Comparison of ENCODE assay signal across 22 mouse cellular contexts in genomic region chr5:149045054-149045453, GRCm38 (mm10). TPM values are rescaled to one million over a fixed set of nuclear protein-coding genes. Genes with fewer than 3 reads are reported as not detected.
A peak's percentile ranks its signal among the peaks of the same experiment; 100 is the strongest.
DNase-seq lines count a peak whose midpoint lies in the region; ATAC-seq and TF ChIP-seq lines count a peak whose summit lies in the region.
"Had no signal": no experiment of that assay in that cellular context is flagged by ENCODE, and none has a peak within 500 bp of the region (broad histone marks: within the 10 kb centered on the region; RNA-seq: fewer than 3 reads in every experiment).

No protein-coding gene starts in this region.

- no peaks in the 10 kb centered on the region for H3K27me3 ChIP-seq in limb, embryonic 11.5 days (ENCODE audit: control insufficient read depth, insufficient read depth, low read length)
- no peaks in the 10 kb centered on the region for H3K27me3 ChIP-seq in limb, embryonic 10.5 days (ENCODE audit: low read depth, poor library complexity, severe bottlenecking)
- H3K27me3 ChIP-seq in CH12.LX (replicated peaks), result no peaks in the 10 kb centered on the region
- no peaks in the 10 kb centered on the region for H3K27me3 ChIP-seq in limb, embryonic 12.5 days
- H3K27me3 ChIP-seq: intestine, embryonic 15.5 days; kidney, embryonic 15.5 days; neural tube, embryonic 15.5 days had no signal

- no peak for TF ChIP-seq POLR2A in CH12.LX (IDR thresholded peaks at IDR 0.05; ENCODE audit: low read depth, low read length)

- no peak overlapping the region for H3K4me2 ChIP-seq in limb, embryonic 11.5 days (ENCODE audit: low read depth, severe bottlenecking)
- no peak overlapping the region for H3K4me2 ChIP-seq in CH12.LX (ENCODE audit: insufficient read depth, low read depth, poor library complexity, severe bottlenecking)
- no peak overlapping the region for H3K4me2 ChIP-seq in limb, embryonic 12.5 days
- H3K4me2 ChIP-seq: heart, embryonic 11.5 days; intestine, embryonic 15.5 days; kidney, embryonic 15.5 days; neural tube, embryonic 15.5 days had no signal

- H3K4me1 ChIP-seq in limb, embryonic 11.5 days (ENCODE audit: control insufficient read depth, insufficient read depth, low read length), result 0 out of 2 replicates have a peak, but pooled peaks cover 3% of the 10 kb centered on the region
- peaks cover 4% of the 10 kb centered on the region; the same call in 1 of the 2 replicates for H3K4me1 ChIP-seq in limb, embryonic 10.5 days
- H3K4me1 ChIP-seq in CH12.LX (ENCODE audit: control insufficient read depth in 1 of 2, insufficient read depth in 2 of 2), result peaks cover 0 to 12% of the 10 kb centered on the region in 2 experiments; a peak in 1 of 4 replicates
- H3K4me1 ChIP-seq in limb, embryonic 12.5 days (replicated peaks), result peaks cover 7% of the 10 kb centered on the region
- H3K4me1 ChIP-seq: intestine, embryonic 15.5 days had no signal

- TF ChIP-seq RAD21 in CH12.LX (IDR thresholded peaks at IDR 0.05; ENCODE audit: low read depth, low read length), result peak; percentile 3

- no peak for TF ChIP-seq EP300 in CH12.LX (IDR thresholded peaks at IDR 0.05; ENCODE audit: low read length)

- 72% methylated on average over 7 of the region's 7 CpGs for WGBS in limb, embryonic 11.5 days
- WGBS in limb, embryonic 10.5 days, result 77% methylated on average over 7 of the region's 7 CpGs
- WGBS in limb, embryonic 12.5 days, result 68% methylated on average over 7 of the region's 7 CpGs

- ATAC-seq in limb, embryonic 11.5 days (ENCODE audit: insufficient number of reproducible peaks, low FRiP score, low TSS enrichment, low read depth), result 0 out of 2 replicates have a peak, but pooled peaks have one; percentile 41
- ATAC-seq in limb, embryonic 12.5 days (ENCODE audit: insufficient number of reproducible peaks, insufficient read depth, low FRiP score, low TSS enrichment, low read depth), result 0 out of 2 replicates have a peak, but pooled peaks have one; percentile 26
- ATAC-seq: intestine, embryonic 15.5 days had no signal

- DNase-seq in limb, embryonic 11.5 days (ENCODE audit: low spot score), result peak; percentile 50
- DNase-seq in limb, embryonic 10.5 days (ENCODE audit: low spot score), result no peak
- peak; percentile 27 for DNase-seq in 3T3-L1 (ENCODE audit: low read depth, low spot score)
- peak; percentile 29 for DNase-seq in CH12.LX (ENCODE audit: extremely low read depth)
- no peak for DNase-seq in adrenal gland, adult 18-20 months (ENCODE audit: low spot score in 2 of 2)
- no peak for DNase-seq in thymus, postnatal 14 days
- DNase-seq: cerebellum, adult 2 months; cerebellum, postnatal 36 days; kidney, postnatal 4 days; midbrain, embryonic 14.5 days; thymus, postnatal 25 days had no signal

- peak in 1 of 2 experiments; percentile 25; a peak in 2 of 4 replicates for TF ChIP-seq CTCF in CH12.LX (conservative IDR thresholded peaks at IDR 0.05 in 1 of 2, IDR thresholded peaks at IDR 0.05 in 1 of 2; ENCODE audit: low read depth in 2 of 2, low read length in 2 of 2)

- H3K79me2 ChIP-seq in CH12.LX (replicated peaks; ENCODE audit: control insufficient read depth, extremely low read depth, insufficient read depth, poor library complexity, severe bottlenecking), result peaks cover 7% of the 10 kb centered on the region

- peaks cover 14% of the 10 kb centered on the region for H3K36me3 ChIP-seq in limb, embryonic 11.5 days (ENCODE audit: control insufficient read depth, insufficient read depth, low read length)
- peaks cover 54% of the 10 kb centered on the region for H3K36me3 ChIP-seq in limb, embryonic 10.5 days
- peaks cover 22 to 35% of the 10 kb centered on the region in 2 experiments for H3K36me3 ChIP-seq in CH12.LX (replicated peaks in 1 of 2; ENCODE audit: control insufficient read depth in 1 of 2, insufficient read depth in 1 of 2, low read length in 1 of 2)
- H3K36me3 ChIP-seq in limb, embryonic 12.5 days, result peaks cover 36% of the 10 kb centered on the region

- H3K4me3 ChIP-seq in limb, embryonic 11.5 days (ENCODE audit: low read depth, low read length), result no peak overlapping the region
- H3K4me3 ChIP-seq in limb, embryonic 10.5 days, result no peak overlapping the region
- no peak overlapping the region for H3K4me3 ChIP-seq in CH12.LX (replicated peaks in 1 of 3; ENCODE audit: low read depth in 2 of 3, low read length in 2 of 3, poor library complexity in 1 of 3)
- no peak overlapping the region for H3K4me3 ChIP-seq in limb, embryonic 12.5 days (replicated peaks)
- H3K4me3 ChIP-seq: erythroblast, embryonic 14.5 days; intestine, embryonic 15.5 days; kidney, embryonic 15.5 days; neural tube, embryonic 15.5 days had no signal

- in situ Hi-C loops in CH12.LX (cut with MboI; ENCODE audit: low pct_ligation_motif_present, low pct_unique_long_range_greater_than_20kb, low sequenced_read_pairs), result no loop called here

- dilution Hi-C loops in CH12.LX (cut with MboI; ENCODE audit: extremely low pct_ligation_motif_present, extremely low pct_unique_long_range_greater_than_20kb, low sequenced_read_pairs), result no loop called here

- H3K9me3 ChIP-seq in limb, embryonic 11.5 days (ENCODE audit: control insufficient read depth, low read length), result no peaks in the 10 kb centered on the region
- no peaks in the 10 kb centered on the region for H3K9me3 ChIP-seq in limb, embryonic 10.5 days (replicated peaks)
- H3K9me3 ChIP-seq in CH12.LX (replicated peaks; ENCODE audit: low read length), result peaks cover 3% of the 10 kb centered on the region
- H3K9me3 ChIP-seq in limb, embryonic 12.5 days, result no peaks in the 10 kb centered on the region
- H3K9me3 ChIP-seq: intestine, embryonic 15.5 days; neural tube, embryonic 15.5 days had no signal

- no peak overlapping the region for H3K27ac ChIP-seq in limb, embryonic 11.5 days (replicated peaks; ENCODE audit: low read depth, low read length)
- H3K27ac ChIP-seq in limb, embryonic 10.5 days, result no peak overlapping the region
- H3K27ac ChIP-seq in CH12.LX (ENCODE audit: insufficient read depth, low read depth), result no peak overlapping the region
- no peak overlapping the region for H3K27ac ChIP-seq in limb, embryonic 12.5 days
- H3K27ac ChIP-seq: intestine, embryonic 15.5 days; kidney, embryonic 15.5 days; macrophage; neural tube, embryonic 15.5 days had no signal

- no peak overlapping the region for H3K9ac ChIP-seq in limb, embryonic 11.5 days (ENCODE audit: low read length)
- no peak overlapping the region for H3K9ac ChIP-seq in CH12.LX (ENCODE audit: insufficient read depth, low read depth)
- H3K9ac ChIP-seq in limb, embryonic 12.5 days (replicated peaks), result no peak overlapping the region
- H3K9ac ChIP-seq: intestine, embryonic 15.5 days; kidney, embryonic 15.5 days; neural tube, embryonic 15.5 days had no signal

TF ChIP-seq in CH12.LX, 34 proteins besides CTCF, POLR2A, EP300 and RAD21:
- TF ChIP-seq ZKSCAN1 (IDR thresholded peaks at IDR 0.05; ENCODE audit: borderline replicate concordance, low read depth, low read length) (no peak), SMC3 (IDR thresholded peaks at IDR 0.05; ENCODE audit: low read depth, low read length) (0 out of 2 replicates have a peak, but pooled peaks have one; percentile 13), IRF4 (IDR thresholded peaks at IDR 0.05; ENCODE audit: low read depth, low read length) (no peak), KAT2A (IDR thresholded peaks at IDR 0.05; ENCODE audit: insufficient replicate concordance, low read length) (no peak), GABPA (IDR thresholded peaks at IDR 0.05; ENCODE audit: insufficient replicate concordance, low read depth, low read length) (no peak), ZNF384 (IDR thresholded peaks at IDR 0.05; ENCODE audit: low read depth, low read length) (0 out of 2 replicates have a peak, but pooled peaks have one; percentile 10)

RNA-seq across cellular contexts. Expression of gene Gm42791, which starts 50.1 kb away (rescaled TPM):
- 1.9 TPM in 1 of 2 replicates, not detected in the other for polyA plus RNA-seq in limb, embryonic 11.5 days (2014; fragmentation: Nextera tagmentation; extraction: Ambion mirVana)
- 0.85 TPM in 1 of 2 replicates, not detected in the other for polyA plus RNA-seq in limb, embryonic 10.5 days (2016; fragmentation: Nextera tagmentation; extraction: Ambion mirVana)
- total RNA-seq in CH12.LX (2012; rRNA removed), result not detected in 2 replicates
- total RNA-seq in CH12.LX (2014; rRNA removed), result 0.42 TPM in 1 of 2 replicates, not detected in the other
- polyA plus RNA-seq in CH12.LX (2012; ENCODE audit: insufficient read length, low read depth), result 1.3 and 2.1 TPM in 2 replicates
- 0.99 and 2.6 TPM in 2 replicates for polyA plus RNA-seq in limb, embryonic 12.5 days (2016; fragmentation: Nextera tagmentation; extraction: Ambion mirVana)
- total RNA-seq in adrenal gland, adult 18-20 months (2021), result 1 to 10 TPM; 3.4 to 8.0 TPM
- total RNA-seq: ES-E14 had no signal
- polyA plus RNA-seq: cerebellum, adult 2 months; forebrain, embryonic 14.5 days; heart, embryonic 11.5 days; hindbrain, embryonic 11.5 days; kidney, embryonic 15.5 days; limb, embryonic 14.5 days; midbrain, embryonic 14.5 days had no signal

Comparison
In these comparisons a context has a peak if more than half of its experiments do, and no peak if none do; other contexts are left out.
1. DNase-seq: peak in limb, embryonic 11.5 days (single experiment), 3T3-L1 (single experiment) and CH12.LX (single experiment); none in limb, embryonic 10.5 days (single experiment), adrenal gland, adult 18-20 months (0 of 2) and thymus, postnatal 14 days (single experiment).